Mouse (Mus musculus) olfactory bulb, adult 2 months (tissue): ENCODE measurements around the gene Cd209e. TPM values are rescaled to one million over a fixed set of nuclear protein-coding genes. Genes with fewer than 3 reads are reported as not detected.
"Not testable (repeated sequence)": the region's sequence is repeated elsewhere in the genome, so short reads cannot be mapped to it uniquely, and the experiment has no call there.

Experiments
- H3K27ac ChIP-seq: fragments of 200-500 bp; 2 replicates; pipeline ENCODE4 v1.5.1; 2012; ENCODE audit warnings: low read depth, low read length; ENCODE audit not compliant: insufficient read depth
- H3K4me1 ChIP-seq: fragments of 200-500 bp; 2 replicates; pipeline ENCODE4 v1.6.1; 2012; ENCODE audit warnings: low read length; ENCODE audit not compliant: control insufficient read depth, insufficient read depth
- H3K4me3 ChIP-seq: fragments of 200-500 bp; 2 replicates; pipeline ENCODE4 v1.5.1; 2012; ENCODE audit warnings: mild to moderate bottlenecking, low read depth, low read length, moderate library complexity; ENCODE audit not compliant: insufficient read depth
- CTCF ChIP-seq: fragments of 200-500 bp; IDR thresholded peaks from 2 replicates; pipeline ENCODE4 v1.5.1; 2012; ENCODE audit warnings: low read depth, mild to moderate bottlenecking, low read length, moderate library complexity; ENCODE audit not compliant: insufficient read depth
- POLR2A ChIP-seq: fragments of 200-500 bp; IDR thresholded peaks from 2 replicates; pipeline ENCODE4 v1.6.1; 2012; ENCODE audit warnings: mild to moderate bottlenecking, low read depth, low read length, moderate library complexity; ENCODE audit not compliant: insufficient read depth
- WGBS: fragments of 180-500 bp; shearing (Covaris S2); methylation state at CpG from one replicate; pipeline ENCODE4 v1.1.7; 2018; 5-methylcytosine and 5-hydroxymethylcytosine counted together
- polyA plus RNA-seq: library from polyadenylated mRNA; stranded (reverse); fragments of >200 nt; gene quantifications from 2 replicates; pipeline ENCODE4 v1.2.4, GENCODE M21; 2012; ENCODE audit warnings: low replicate concordance; ENCODE audit not compliant: missing spikeins, insufficient read depth, insufficient read length

The Cd209e gene
- not detected in 2 replicates for polyA plus RNA-seq

DNA sequence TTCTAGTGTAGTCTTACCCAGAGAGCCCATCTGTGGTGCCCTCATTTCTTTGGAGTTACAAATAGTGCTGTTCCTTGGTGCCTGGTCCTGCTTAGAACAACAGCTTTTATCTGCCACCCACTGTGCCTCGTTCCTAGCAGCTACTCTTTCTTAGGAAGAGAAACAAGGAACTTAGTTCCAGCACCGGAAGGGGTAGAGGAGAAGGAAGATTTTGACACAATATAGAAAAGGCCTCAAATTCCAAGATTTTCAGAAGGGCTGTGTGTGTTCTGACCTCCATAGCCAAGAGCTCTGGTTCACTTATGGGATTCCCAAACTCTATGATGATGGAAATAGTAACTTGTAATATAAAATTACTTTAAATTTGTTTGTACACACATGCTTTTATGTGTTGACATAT, at the start of gene Cd209e:
Gene Cd209e (minus strand): TSS at position 101 of the 400 bp plus-strand sequence.
- no peak within 1 kb of the TSS for H3K27ac ChIP-seq
- H3K4me3 ChIP-seq = no peak within 1 kb of the TSS
- TF ChIP-seq POLR2A (no peak), CTCF (no peak)
- WGBS = 74% methylated on average over 2 of the region's 2 CpGs
- no peaks in the 10 kb centered on the region for H3K4me1 ChIP-seq

DNA sequence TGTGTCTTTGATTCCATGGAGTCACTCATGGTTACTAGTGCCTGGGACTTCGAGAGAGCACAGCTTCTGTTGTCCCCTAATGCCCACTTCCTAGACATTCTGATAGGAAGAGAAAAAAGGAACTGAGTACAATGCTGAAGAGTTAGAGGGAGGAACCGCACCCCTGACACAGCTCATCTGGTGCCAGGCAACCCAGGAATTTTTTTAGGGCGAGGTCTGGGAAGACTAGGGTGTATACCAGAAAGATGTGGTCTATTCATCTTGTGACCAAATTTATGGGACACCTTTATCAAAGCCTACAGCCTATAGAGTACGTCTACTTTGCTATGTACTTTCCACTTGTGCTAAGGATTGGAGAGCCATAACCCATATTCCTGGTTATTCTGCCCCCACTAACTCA, 24.3 kb upstream of the Cd209e start, which contains the start of gene Cd209d:
Gene Cd209d (minus strand): TSS at position 101 of the 400 bp plus-strand sequence.
- Histone ChIP-seq H3K4me1 (no peaks in the 10 kb centered on the region), H3K4me3 (no peak within 1 kb of the TSS), H3K27ac (no peak within 1 kb of the TSS)
- TF ChIP-seq POLR2A (no peak), CTCF (no peak)
- 74% methylated on average over 4 of the region's 4 CpGs for WGBS

DNA sequence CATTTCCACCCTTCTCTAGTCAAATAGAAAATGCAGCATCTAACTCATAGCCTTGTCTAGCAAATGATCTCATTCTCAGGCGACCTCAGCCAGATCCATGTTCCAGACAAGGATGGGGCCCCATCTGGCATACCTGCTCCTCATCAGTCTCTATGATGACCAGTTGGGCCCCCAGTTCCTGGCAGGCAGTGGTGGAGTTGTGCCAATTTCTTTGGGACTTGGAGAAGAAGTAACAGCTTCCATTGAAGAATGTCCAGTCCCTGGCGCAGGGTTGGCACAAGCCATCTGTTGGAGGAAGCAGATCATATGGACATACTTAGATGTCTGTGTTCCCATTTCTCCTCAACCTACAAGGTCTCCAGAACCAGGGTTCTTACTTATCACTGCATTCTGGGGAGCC, 22.0 kb upstream of the Cd209e start:
- no peaks in the 10 kb centered on the region for H3K4me1 ChIP-seq
- TF ChIP-seq CTCF (no peak), POLR2A (no peak)
- WGBS = 83% methylated on average over 2 of the region's 2 CpGs
- H3K27ac ChIP-seq = no peak overlapping the region
- H3K4me3 ChIP-seq = no peak overlapping the region

DNA sequence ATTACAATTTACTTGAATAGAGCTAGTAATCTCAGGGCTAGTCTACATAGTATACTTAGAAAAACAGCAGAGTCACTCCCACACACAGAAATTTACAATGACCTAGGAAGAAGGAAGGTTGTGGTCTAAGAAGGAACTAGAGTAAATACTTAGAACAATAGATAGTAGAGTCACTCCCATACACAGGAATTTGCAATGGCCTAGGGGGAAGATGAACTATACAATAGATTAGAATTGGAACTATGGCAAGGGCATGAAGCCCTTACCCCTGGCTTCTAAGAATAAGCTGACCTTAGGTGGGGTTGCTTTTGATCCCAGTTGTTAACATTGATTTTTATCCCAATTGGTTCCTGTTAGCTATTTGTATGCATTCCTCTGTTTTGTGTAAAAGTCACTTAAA, 8.6 kb upstream of the Cd209e start:
- H3K27ac ChIP-seq, H3K4me3 ChIP-seq, H3K4me1 ChIP-seq: not testable (repeated sequence)

DNA sequence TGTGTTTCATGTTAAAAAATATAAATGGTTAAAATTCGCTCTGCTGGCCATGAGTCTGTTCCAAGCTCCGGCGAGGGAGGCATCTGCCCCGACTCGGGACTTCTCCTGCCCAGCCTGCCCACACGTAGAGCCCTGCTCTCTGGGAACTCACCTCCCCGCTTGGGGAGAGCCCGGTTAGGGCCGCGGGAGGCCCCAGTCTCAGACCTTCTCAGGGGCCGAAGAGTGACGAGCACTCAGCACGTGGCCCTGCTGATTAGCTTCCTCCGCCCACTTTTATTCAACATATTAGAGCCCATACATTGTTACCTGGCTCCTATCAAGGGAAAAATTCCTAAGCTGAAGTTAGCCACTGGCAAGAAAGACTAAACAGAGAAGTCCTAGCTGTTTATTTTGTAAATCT, 51.0 kb downstream of the Cd209e start:
- TF ChIP-seq CTCF (no peak), POLR2A (no peak)
- H3K4me3 ChIP-seq = no peak overlapping the region
- no peak overlapping the region for H3K27ac ChIP-seq
- H3K4me1 ChIP-seq = no peaks in the 10 kb centered on the region
- WGBS = 85% methylated on average over 14 of the region's 14 CpGs

Other genes with a start within 250 kb of the Cd209e start
- gene Xab2, start 233.0 kb downstream of the Cd209e start, polyA plus RNA-seq = not detected in 2 replicates
- gene Pet100, start 232.8 kb downstream of the Cd209e start, polyA plus RNA-seq = not detected in 2 replicates
- not detected in 2 replicates for gene Pcp2, start 228.8 kb downstream of the Cd209e start, polyA plus RNA-seq
- not detected in 2 replicates for gene Stxbp2, start 223.4 kb downstream of the Cd209e start, polyA plus RNA-seq
- not detected in 2 replicates for gene Retn, start 198.5 kb downstream of the Cd209e start, polyA plus RNA-seq
- not detected in 2 replicates for gene Mcemp1, start 188.6 kb downstream of the Cd209e start, polyA plus RNA-seq
- gene Fcor, start 181.9 kb downstream of the Cd209e start, polyA plus RNA-seq = not detected in 2 replicates
- not detected in 2 replicates for gene Trappc5, start 178.0 kb downstream of the Cd209e start, polyA plus RNA-seq
- gene Fcer2a, start 160.1 kb downstream of the Cd209e start, polyA plus RNA-seq = not detected in 2 replicates
- gene Clec4g, start 133.7 kb downstream of the Cd209e start, polyA plus RNA-seq = not detected in 2 replicates
- not detected in 2 replicates for gene Cd209a, start 105.3 kb downstream of the Cd209e start, polyA plus RNA-seq
- gene Cd209d, start 24.2 kb upstream of the Cd209e start, polyA plus RNA-seq = not detected in 2 replicates
- not detected in 2 replicates for gene Cd209b, start 72.5 kb upstream of the Cd209e start, polyA plus RNA-seq
- gene Cd209c, start 100.4 kb upstream of the Cd209e start, polyA plus RNA-seq = not detected in 2 replicates